Mouse (Mus musculus): ENCODE results near the gene Bbx. TPM values are rescaled to one million over a fixed set of nuclear protein-coding genes. Genes with fewer than 3 reads are reported as not detected.

The Bbx gene
- 9.1 and 9.2 TPM in 2 replicates for total RNA-seq (2012; rRNA removed)
- 10 to 100 TPM in 1 of 2 experiments, 1 to 10 TPM in 1; 6.5 to 36.0 TPM for polyA plus RNA-seq (2012; ENCODE audit: insufficient read depth in 1 of 2, insufficient read length in 2 of 2, low read depth in 1 of 2, low replicate concordance in 2 of 2, missing spikeins in 1 of 2)

- peak; percentile 98 for DNase-seq (ENCODE audit: low read depth, low spot score)
- H3K79me2 ChIP-seq (ENCODE audit: control insufficient read depth, insufficient read depth, low read length, poor library complexity), result peaks cover 11% of the 10 kb centered on the region
- no peaks in the 10 kb centered on the region for H3K27me3 ChIP-seq (ENCODE audit: control insufficient read depth in 1 of 2, insufficient read depth in 2 of 2, low read length in 2 of 2)
- peak within 1 kb of the TSS; percentile 73 to 99 for H3K4me3 ChIP-seq (ENCODE audit: control insufficient read depth in 1 of 2, insufficient read depth in 1 of 2, low read depth in 2 of 2, low read length in 2 of 2)
- 0 out of 2 replicates have a peak, but pooled peaks have one; percentile 25 for TF ChIP-seq UBTF (IDR thresholded peaks at IDR 0.05; ENCODE audit: borderline replicate concordance, insufficient read depth, low read depth, low read length)
- TF ChIP-seq TAL1 (IDR thresholded peaks at IDR 0.05; ENCODE audit: low read length), result no peak
- peak; percentile 70 for TF ChIP-seq MXI1 (IDR thresholded peaks at IDR 0.05; ENCODE audit: low read depth, low read length)
- TF ChIP-seq GABPA (IDR thresholded peaks at IDR 0.05; ENCODE audit: low read depth, low read length), result peak; percentile 54; the same call in 1 of the 2 replicates
- TF ChIP-seq RCOR1 (IDR thresholded peaks at IDR 0.05; ENCODE audit: low read depth, low read length), result no peak
- peak; percentile 59 for TF ChIP-seq MAX (IDR thresholded peaks at IDR 0.05; ENCODE audit: low read length)
- no peak for TF ChIP-seq ELF1 (IDR thresholded peaks at IDR 0.05; ENCODE audit: low read depth, low read length)
- TF ChIP-seq MAZ (IDR thresholded peaks at IDR 0.05; ENCODE audit: low read depth, low read length), result no peak
- no peak for TF ChIP-seq POLR2AphosphoS5 (IDR thresholded peaks at IDR 0.05; ENCODE audit: borderline replicate concordance, low read depth, low read length)
- TF ChIP-seq POLR2A (IDR thresholded peaks at IDR 0.05; ENCODE audit: control insufficient read depth in 1 of 2, insufficient read depth in 1 of 2, low read depth in 1 of 2, low read length in 2 of 2, poor library complexity in 1 of 2), result peak; percentile 70 to 94
- peak; percentile 45 for TF ChIP-seq TCF12 (IDR thresholded peaks at IDR 0.05; ENCODE audit: low read depth, low read length)
- TF ChIP-seq NELFE (IDR thresholded peaks at IDR 0.05; ENCODE audit: low read depth, low read length), result peak; percentile 85
- 0 out of 2 replicates have a peak, but pooled peaks have one; percentile 7 for TF ChIP-seq NRF1 (IDR thresholded peaks at IDR 0.05; ENCODE audit: insufficient read depth, low read depth, low read length, poor library complexity, severe bottlenecking)
- TF ChIP-seq KAT2A (conservative IDR thresholded peaks at IDR 0.05; ENCODE audit: low read depth, low read length), result no peak
- TF ChIP-seq BHLHE40 (IDR thresholded peaks at IDR 0.05; ENCODE audit: borderline replicate concordance, low read depth, low read length), result no peak
- TF ChIP-seq SIN3A (IDR thresholded peaks at IDR 0.05; ENCODE audit: low read length), result peak; percentile 92
- peak; percentile 73; the same call in 1 of the 2 replicates for TF ChIP-seq ZMIZ1 (IDR thresholded peaks at IDR 0.05; ENCODE audit: low read depth, low read length)
- TF ChIP-seq CHD1 (IDR thresholded peaks at IDR 0.05; ENCODE audit: low read depth, low read length), result no peak
- peak; percentile 66 for TF ChIP-seq HCFC1 (IDR thresholded peaks at IDR 0.05; ENCODE audit: low read depth, low read length)
- TF ChIP-seq ZKSCAN1 (IDR thresholded peaks at IDR 0.05; ENCODE audit: low read depth, low read length), result no peak
- TF ChIP-seq MYC (IDR thresholded peaks at IDR 0.05; ENCODE audit: low read depth, low read length), result 0 out of 2 replicates have a peak, but pooled peaks have one; percentile 6
- no peak for TF ChIP-seq MEF2A (IDR thresholded peaks at IDR 0.05; ENCODE audit: extremely low read depth, insufficient replicate concordance, low read depth, low read length, poor library complexity, severe bottlenecking)
- no peak; the same call in 1 of the 2 replicates for TF ChIP-seq ETS1 (IDR thresholded peaks at IDR 0.05; ENCODE audit: low read depth, low read length)
- TF ChIP-seq CHD2 (IDR thresholded peaks at IDR 0.05; ENCODE audit: low read length), result peak; percentile 60
- TF ChIP-seq TBP (IDR thresholded peaks at IDR 0.05; ENCODE audit: low read depth, low read length), result peak; percentile 97
- no peak for TF ChIP-seq USF2 (IDR thresholded peaks at IDR 0.05; ENCODE audit: borderline replicate concordance in 1 of 2, insufficient read depth in 1 of 2, low read depth in 1 of 2, low read length in 2 of 2)
- no peak for TF ChIP-seq E2F4 (IDR thresholded peaks at IDR 0.05; ENCODE audit: borderline replicate concordance, low read depth, low read length)
- TF ChIP-seq USF1 (IDR thresholded peaks at IDR 0.05; ENCODE audit: low read depth, low read length), result no peak
- TF ChIP-seq MYB (IDR thresholded peaks at IDR 0.05; ENCODE audit: low read depth, low read length), result no peak
- TF ChIP-seq JUND (IDR thresholded peaks at IDR 0.05; ENCODE audit: low read depth, low read length), result no peak
- peak; percentile 56; the same call in 1 of the 2 replicates for TF ChIP-seq POLR2AphosphoS2 (IDR thresholded peaks at IDR 0.05; ENCODE audit: low read length)
- no peak for TF ChIP-seq CTCF (IDR thresholded peaks at IDR 0.05 in 2 of 3, conservative IDR thresholded peaks at IDR 0.05 in 1 of 3; ENCODE audit: control insufficient read depth in 1 of 3, insufficient read depth in 1 of 3, low read depth in 2 of 3, low read length in 3 of 3, poor library complexity in 1 of 3, severe bottlenecking in 1 of 3)
- peaks cover 0 to 3% of the 10 kb centered on the region in 2 experiments; a peak in 3 of 4 replicates for H3K36me3 ChIP-seq (ENCODE audit: control insufficient read depth in 1 of 2, insufficient read depth in 2 of 2, low read length in 2 of 2)
- H3K9me3 ChIP-seq (replicated peaks; ENCODE audit: insufficient read depth, low read length), result no peaks in the 10 kb centered on the region
- H3K9ac ChIP-seq (ENCODE audit: control insufficient read depth, low read depth, low read length, poor library complexity, severe bottlenecking), result peak within 1 kb of the TSS; percentile 99
- peaks cover 0 to 3% of the 10 kb centered on the region in 2 experiments; a peak in 2 of 4 replicates for H3K4me1 ChIP-seq (ENCODE audit: control insufficient read depth in 1 of 2, insufficient read depth in 2 of 2, low read length in 2 of 2)
- peak within 1 kb of the TSS; percentile 87 for H3K27ac ChIP-seq (ENCODE audit: control insufficient read depth, low read depth, low read length)
Observed at GRCm38 (mm10) chr16:50432062-50432878, at the start of gene Bbx. Gene Bbx, minus strand, starts transcription at chr16:50432390.

Measured in MEL (cell line).